ENCODE assay signal across 36 mouse cellular contexts in genomic region chr9:40612755-40613154, GRCm38 (mm10). TPM values are rescaled to one million over a fixed set of nuclear protein-coding genes. Genes with fewer than 3 reads are reported as not detected.
DNase-seq lines count a peak whose midpoint lies in the region; ATAC-seq and TF ChIP-seq lines count a peak whose summit lies in the region.
"Had no signal": no experiment of that assay in that cellular context is flagged by ENCODE, and none has a peak within 500 bp of the region (broad histone marks: within the 10 kb centered on the region; RNA-seq: fewer than 3 reads in every experiment).

No protein-coding gene starts in this region.

- H3K4me1 ChIP-seq in bone marrow macrophage, adult 2 months (ENCODE audit: control insufficient read depth, insufficient read depth, low read length), result peaks cover 15% of the 10 kb centered on the region
- H3K4me1 ChIP-seq in liver, postnatal 0 days (ENCODE audit: insufficient read depth), result peaks cover 11% of the 10 kb centered on the region; the same call in 1 of the 2 replicates

- peak; percentile 20 for DNase-seq in layer of hippocampus, adult 11-12 months (ENCODE audit: low spot score)
- DNase-seq in layer of hippocampus, postnatal 10 days (ENCODE audit: low spot score in 2 of 2), result no peak
- peak; percentile 11 for DNase-seq in 416B (ENCODE audit: low read depth)
- no peak for DNase-seq in liver, postnatal 0 days
- no peak for DNase-seq in adrenal gland, postnatal 36 days
- no peak for DNase-seq in cerebellum, postnatal 4 days (ENCODE audit: low spot score in 2 of 2)
- DNase-seq: adrenal gland, adult 8-10 months; cerebellum, adult 18-20 months; gastrocnemius, adult 2 months; heart, adult 2 months; heart, postnatal 14 days; kidney, adult 18-20 months; kidney, postnatal 36 days; thymus, postnatal 4 days had no signal

- ATAC-seq in liver, postnatal 0 days, result peak; percentile 2; the same call in 1 of the 2 replicates
- ATAC-seq: hindbrain, embryonic 16.5 days; midbrain, embryonic 16.5 days had no signal

- no peaks in the 10 kb centered on the region for H3K9me3 ChIP-seq in liver, postnatal 0 days (ENCODE audit: low read length)
- H3K9me3 ChIP-seq: embryonic facial prominence, embryonic 15.5 days; kidney, embryonic 15.5 days; lung, embryonic 15.5 days; neural tube, embryonic 12.5 days had no signal

- H3K4me2 ChIP-seq in liver, postnatal 0 days (ENCODE audit: low read depth, low read length), result no peak overlapping the region
- H3K4me2 ChIP-seq: embryonic facial prominence, embryonic 15.5 days; kidney, embryonic 15.5 days; lung, embryonic 15.5 days; midbrain, embryonic 11.5 days; neural tube, embryonic 12.5 days had no signal

- WGBS in liver, postnatal 0 days (ENCODE audit: insufficient replicate concordance), result 75% methylated on average over 1 of the region's 1 CpGs

- H3K36me3 ChIP-seq in liver, postnatal 0 days (replicated peaks; ENCODE audit: insufficient read depth, low read length), result no peaks in the 10 kb centered on the region
- H3K36me3 ChIP-seq: embryonic facial prominence, embryonic 15.5 days; G1E; hindbrain, embryonic 10.5 days; kidney, embryonic 15.5 days; lung, embryonic 15.5 days; neural tube, embryonic 12.5 days had no signal

- no peak overlapping the region for H3K4me3 ChIP-seq in bone marrow macrophage, adult 2 months (ENCODE audit: insufficient read depth, low read length)
- H3K4me3 ChIP-seq in liver, postnatal 0 days (ENCODE audit: low read depth, low read length), result no peak overlapping the region
- H3K4me3 ChIP-seq: embryonic facial prominence, embryonic 15.5 days; gastrocnemius, adult 2 months; heart, adult 2 months; hindbrain, embryonic 10.5 days; kidney, embryonic 15.5 days; lung, embryonic 15.5 days; neural tube, embryonic 12.5 days had no signal

- no peak for TF ChIP-seq CTCF in bone marrow macrophage, adult 2 months (IDR thresholded peaks at IDR 0.05; ENCODE audit: low read depth, low read length)
- TF ChIP-seq CTCF in liver, postnatal 0 days (IDR thresholded peaks at IDR 0.05; ENCODE audit: low read depth), result no peak

- H3K9ac ChIP-seq in liver, postnatal 0 days (replicated peaks), result no peak overlapping the region
- H3K9ac ChIP-seq: embryonic facial prominence, embryonic 15.5 days; kidney, embryonic 15.5 days; liver, embryonic 14.5 days; lung, embryonic 15.5 days; neural tube, embryonic 12.5 days had no signal

- 0 out of 2 replicates have a peak, but pooled peaks cover 3% of the 10 kb centered on the region for H3K27me3 ChIP-seq in liver, postnatal 0 days (ENCODE audit: insufficient read depth, low read length)
- H3K27me3 ChIP-seq: kidney, embryonic 15.5 days; lung, embryonic 15.5 days; neural tube, embryonic 12.5 days had no signal

- no peak for TF ChIP-seq EP300 in liver, postnatal 0 days (IDR thresholded peaks at IDR 0.05; ENCODE audit: low read depth)

- no peak for TF ChIP-seq POLR2A in bone marrow macrophage, adult 2 months (IDR thresholded peaks at IDR 0.05; ENCODE audit: borderline replicate concordance, low read depth, low read length)

- 0 out of 2 replicates have a peak overlapping the region, but pooled peaks have one; percentile 25 for H3K27ac ChIP-seq in bone marrow macrophage, adult 2 months (ENCODE audit: insufficient read depth, low read depth, low read length)
- peak overlapping the region; percentile 41 for H3K27ac ChIP-seq in liver, postnatal 0 days (ENCODE audit: low read depth)
- H3K27ac ChIP-seq: embryonic facial prominence, embryonic 15.5 days; gastrocnemius, adult 2 months; heart, adult 2 months; hindbrain, embryonic 10.5 days; kidney, embryonic 15.5 days; liver, embryonic 14.5 days; lung, embryonic 15.5 days; neural tube, embryonic 12.5 days had no signal

RNA-seq across cellular contexts. Expression of gene Gm21915, which starts 57.7 kb away (rescaled TPM):
- not detected for total RNA-seq in layer of hippocampus, postnatal 10 days (2021)
- polyA plus RNA-seq in bone marrow macrophage, adult 2 months (2012; ENCODE audit: insufficient read depth, insufficient read length, missing spikeins), result not detected in 2 replicates
- polyA plus RNA-seq in liver, postnatal 0 days (2015; fragmentation: Nextera tagmentation; extraction: Ambion mirVana), result not detected in 2 replicates
- total RNA-seq in adrenal gland, postnatal 36 days (2021), result not detected
- total RNA-seq: adrenal gland, adult 8-10 months; gastrocnemius, adult 2 months; gastrocnemius, postnatal 4 days; heart, adult 2 months; heart, postnatal 14 days; left cerebral cortex, adult 18-20 months; left cerebral cortex, postnatal 14 days; megakaryocyte, adult 5-6 weeks had no signal
- polyA plus RNA-seq: brain, embryonic 14.5 days; cortical plate, adult 2 months; embryonic facial prominence, embryonic 15.5 days; frontal cortex, adult 2 months; G1E; heart, adult 2 months; heart, embryonic 14.5 days; hindbrain, embryonic 10.5 days; hindbrain, embryonic 16.5 days; intestine, embryonic 14.5 days; kidney, embryonic 15.5 days; limb, embryonic 11.5 days; liver, embryonic 14.5 days; lung, embryonic 15.5 days; midbrain, embryonic 11.5 days; midbrain, embryonic 16.5 days; neural tube, embryonic 12.5 days; thymus, postnatal 0 days had no signal

Comparison
In these comparisons a context has a peak if more than half of its experiments do, and no peak if none do; other contexts are left out.
1. DNase-seq: peak in layer of hippocampus, adult 11-12 months (single experiment) and 416B (single experiment); none in layer of hippocampus, postnatal 10 days (0 of 2), liver, postnatal 0 days (single experiment), adrenal gland, postnatal 36 days (0 of 2) and cerebellum, postnatal 4 days (0 of 2).